Mouse (Mus musculus) fat pad, adult 2 months (tissue): ENCODE data around the gene Anxa7.
A peak's percentile ranks its signal among the peaks of the same experiment; 100 is the strongest.

Source experiments
- DNase-seq: peaks from one replicate; pipeline ENCODE4 v3.0.0-alpha.2; 2011; ENCODE audit warnings: low read depth, low spot score; ENCODE audit errors: extremely low read depth

Anxa7 gene

DNA sequence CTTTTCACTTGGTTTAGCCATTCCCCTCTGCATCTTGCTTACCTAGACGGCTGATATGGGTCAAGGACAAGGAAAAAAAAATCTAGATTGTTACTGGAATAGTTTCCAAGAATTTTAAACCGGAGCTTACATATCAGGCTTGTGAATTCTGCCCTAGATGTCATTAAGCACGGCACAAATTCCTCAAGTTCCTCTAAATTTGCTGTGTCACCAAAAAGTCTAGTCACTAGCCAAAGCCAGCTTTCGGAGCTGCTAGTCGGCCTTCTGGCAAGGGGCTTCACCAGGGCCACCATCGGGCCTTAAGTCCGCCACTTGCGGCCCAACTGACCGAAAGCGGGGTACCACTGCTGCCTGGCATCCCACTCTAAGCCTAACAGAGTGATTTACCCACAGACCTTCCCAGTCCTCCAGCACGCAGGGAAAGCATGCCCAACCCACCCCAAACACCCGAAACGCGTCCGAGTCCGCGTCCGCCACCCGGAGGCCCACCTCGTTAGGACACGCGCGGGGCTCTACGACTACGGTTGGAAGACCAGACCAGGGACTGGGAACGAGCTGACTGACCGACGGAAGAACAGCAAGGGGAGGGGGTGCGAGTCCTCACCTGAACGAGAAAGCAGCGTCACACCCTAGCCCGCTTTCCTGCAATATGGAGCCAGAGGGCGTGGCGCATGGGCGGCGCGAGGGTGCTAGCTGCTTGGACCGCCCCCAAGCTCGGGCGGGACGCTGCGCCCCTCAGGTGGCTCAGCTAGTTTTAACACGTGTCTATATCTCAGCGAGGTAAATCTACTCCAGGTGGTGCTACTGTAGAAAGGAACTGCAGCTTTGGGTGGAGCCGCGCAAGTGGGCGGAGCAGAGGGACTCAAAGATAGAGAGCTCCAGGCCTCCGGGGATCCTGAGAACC, at the start of gene Anxa7:
Gene Anxa7 (minus strand): TSS at position 843 of the 904 bp plus-strand sequence.
- peak; percentile 49 for DNase-seq

DNA sequence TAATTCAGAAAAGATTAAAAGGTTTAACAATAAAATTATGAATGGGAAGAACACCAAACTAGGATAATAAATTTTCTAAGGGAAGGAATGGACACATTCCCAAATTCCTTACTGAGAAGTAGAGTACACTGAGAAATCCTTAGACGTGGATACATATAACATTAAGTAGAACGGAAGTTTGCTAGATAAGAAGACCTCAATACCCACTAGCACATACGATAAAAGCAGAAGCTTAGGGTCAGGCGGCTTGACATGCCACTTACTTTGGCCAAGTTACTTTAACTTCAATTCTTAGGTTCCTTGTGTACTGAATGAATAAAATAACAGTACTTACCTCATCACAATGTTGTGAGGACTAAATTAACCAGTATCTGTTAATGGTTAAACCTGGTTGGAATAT, 49.7 kb upstream of the Anxa7 start:
- DNase-seq: no peak

DNA sequence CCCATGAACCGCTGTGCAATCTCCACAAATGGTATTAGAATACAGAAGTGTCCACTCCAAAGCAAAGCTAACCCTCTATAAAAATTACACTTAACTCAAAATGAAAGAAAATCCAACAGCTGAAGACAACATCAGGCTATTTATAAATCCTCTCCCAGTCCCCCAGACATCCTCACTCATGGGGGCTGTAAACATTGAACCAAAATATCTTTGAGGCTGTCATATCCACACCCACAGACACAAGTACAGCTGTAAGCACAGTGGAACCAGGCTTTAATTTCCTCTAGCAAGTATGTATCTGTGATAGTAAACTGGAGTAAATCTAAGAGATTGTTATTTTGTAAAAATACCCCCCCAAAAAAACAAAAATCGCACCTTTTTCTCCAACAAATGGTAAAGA, 40.2 kb upstream of the Anxa7 start:
- DNase-seq: no peak

DNA sequence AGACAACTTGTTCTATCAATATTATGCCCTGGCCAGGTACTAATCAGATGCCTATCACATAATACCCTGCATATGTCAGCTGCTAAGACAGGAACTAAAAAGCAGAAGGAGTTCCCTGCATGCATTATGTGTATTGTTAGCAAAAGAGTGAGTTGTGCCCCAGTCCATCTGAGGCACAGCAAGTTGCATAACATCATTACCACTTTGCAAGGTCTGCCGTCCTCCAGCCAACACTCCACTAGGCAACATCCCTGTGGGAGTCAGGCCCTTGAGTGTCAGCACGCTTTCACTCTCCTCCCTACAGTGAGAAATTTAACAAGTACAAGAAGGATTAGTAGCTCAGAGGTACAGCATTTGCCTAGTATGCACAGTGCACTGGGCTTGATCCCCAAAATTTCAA, 28.5 kb upstream of the Anxa7 start:
- DNase-seq: no peak

DNA sequence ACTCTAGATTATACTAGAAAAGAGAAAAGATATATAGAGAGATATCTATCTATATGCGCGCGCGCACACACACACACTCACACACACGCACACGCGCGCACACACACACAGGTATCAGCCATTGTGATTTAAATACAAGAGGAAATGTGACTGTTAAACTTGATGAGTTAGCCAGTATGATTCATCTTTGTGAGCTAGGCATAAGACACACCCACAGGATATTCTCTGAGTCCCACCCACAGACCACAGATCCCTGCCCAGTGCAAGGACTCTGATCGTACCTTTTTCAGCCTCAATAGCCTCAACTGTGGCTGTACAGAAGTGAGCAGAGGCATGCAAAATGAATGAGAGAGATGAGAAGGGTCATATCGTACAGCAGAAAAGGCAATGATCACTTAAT, 23.0 kb upstream of the Anxa7 start:
- DNase-seq: no peak

DNA sequence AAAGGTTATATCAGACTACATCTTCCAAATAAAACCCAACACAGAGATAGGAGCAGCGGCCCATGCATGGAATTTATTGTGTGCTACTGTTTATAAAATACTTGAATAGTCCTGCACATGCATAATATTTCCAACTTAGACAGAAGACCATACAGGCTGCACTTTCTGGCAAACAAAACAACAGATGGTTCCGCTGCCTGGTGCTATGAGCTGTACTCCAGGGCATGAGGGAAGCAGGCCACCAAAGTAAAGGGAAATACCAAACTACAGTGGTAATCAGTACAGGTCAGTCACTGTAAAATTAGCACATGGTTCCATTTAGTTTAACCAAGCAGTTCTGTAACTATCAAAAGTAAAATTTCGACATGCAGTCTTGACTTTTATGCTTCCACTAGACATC, 20.0 kb upstream of the Anxa7 start:
- no peak for DNase-seq

DNA sequence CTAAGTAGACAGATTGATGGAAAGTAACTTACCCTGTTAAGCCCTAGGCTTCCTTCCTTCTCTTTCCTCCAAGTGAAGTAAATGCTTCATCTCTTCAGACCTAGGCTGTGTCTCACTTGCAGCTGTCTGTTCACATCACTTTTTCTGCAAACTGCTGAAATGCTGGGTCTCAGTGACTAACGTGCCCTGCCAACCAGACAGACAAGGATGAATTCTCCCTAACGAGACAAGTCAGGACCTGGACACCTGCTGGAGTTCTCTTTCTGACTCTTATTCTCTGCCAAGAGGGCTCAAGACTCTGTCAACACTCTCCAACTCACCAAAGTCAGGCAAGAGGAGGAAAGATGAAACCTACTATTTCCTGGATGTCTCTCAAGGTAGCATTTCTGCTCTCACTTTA, 16.7 kb upstream of the Anxa7 start, which contains the start of gene Mss51:
Gene Mss51 (minus strand): TSS at position 299 of the 400 bp plus-strand sequence.
- no peak for DNase-seq

DNA sequence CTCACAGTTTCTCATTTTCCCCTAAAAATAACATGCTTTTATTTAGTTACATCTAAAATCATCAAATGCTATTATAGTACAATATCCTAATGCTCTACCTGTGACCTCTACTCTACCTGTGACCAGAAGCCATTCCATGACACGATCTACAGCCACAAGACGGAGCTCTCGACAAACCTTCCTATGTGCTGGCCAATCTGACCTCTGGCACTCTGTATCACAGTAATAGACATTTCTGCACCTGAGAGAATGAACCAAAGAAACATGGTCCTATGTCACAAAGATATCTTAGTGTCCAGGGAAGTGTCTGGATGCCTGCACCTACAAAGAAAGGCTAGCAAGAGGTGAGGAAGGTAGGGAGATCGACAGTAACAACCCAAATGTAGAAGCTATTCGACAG, 6.1 kb upstream of the Anxa7 start:
- no peak for DNase-seq

DNA sequence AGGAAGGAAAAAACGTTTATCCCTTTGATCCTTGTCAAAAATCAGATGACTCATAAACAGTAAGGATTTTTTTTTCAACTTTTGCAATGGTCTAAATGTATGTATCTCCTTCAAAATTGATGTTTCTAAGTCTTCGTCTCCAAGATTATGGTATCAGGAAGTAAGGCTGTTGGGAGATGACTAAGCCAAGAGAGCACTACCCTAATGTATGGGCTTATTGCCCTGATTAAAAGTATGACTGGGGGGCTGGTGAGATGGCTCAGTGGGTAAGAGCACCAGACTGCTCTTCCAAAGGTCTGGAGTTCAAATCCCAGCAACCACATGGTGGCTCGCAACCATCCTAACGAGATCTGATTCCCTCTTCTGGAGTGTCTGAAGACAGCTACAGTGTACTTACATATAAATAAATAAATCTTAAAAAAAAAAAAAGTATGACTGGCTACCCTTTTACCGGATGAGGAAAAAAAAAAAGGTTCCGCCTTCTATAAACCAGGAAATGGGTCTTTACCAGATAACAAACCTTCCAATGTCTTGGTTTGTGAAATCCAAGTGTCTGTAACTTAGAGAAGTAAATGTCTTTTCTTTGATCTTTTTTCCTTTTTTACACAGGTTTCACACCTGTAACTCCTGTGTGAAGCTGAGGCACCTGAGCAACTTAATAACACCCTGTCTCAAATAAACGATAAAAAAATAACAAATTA, 2.3 kb upstream of the Anxa7 start:
- no peak for DNase-seq

DNA sequence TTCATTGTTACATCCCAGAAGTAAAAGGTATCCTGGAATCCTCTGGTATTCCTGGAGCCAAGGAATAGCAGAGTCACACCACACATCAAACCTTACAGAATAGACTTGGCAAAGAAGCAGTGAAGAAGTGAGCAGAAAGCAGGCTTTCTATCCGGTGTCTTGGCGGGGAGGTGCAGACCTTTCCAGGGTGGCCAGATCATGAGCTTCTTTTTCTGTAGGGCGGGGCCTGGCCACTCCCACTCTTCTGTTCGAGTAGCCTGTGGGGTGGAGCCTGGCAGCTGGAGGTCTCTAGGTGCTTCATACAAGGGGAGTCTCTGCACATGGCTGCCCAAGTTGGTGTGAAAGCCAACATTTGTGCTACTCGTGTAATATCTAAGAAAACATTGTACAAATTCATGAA, 1.3 kb upstream of the Anxa7 start:
- no peak for DNase-seq

DNA sequence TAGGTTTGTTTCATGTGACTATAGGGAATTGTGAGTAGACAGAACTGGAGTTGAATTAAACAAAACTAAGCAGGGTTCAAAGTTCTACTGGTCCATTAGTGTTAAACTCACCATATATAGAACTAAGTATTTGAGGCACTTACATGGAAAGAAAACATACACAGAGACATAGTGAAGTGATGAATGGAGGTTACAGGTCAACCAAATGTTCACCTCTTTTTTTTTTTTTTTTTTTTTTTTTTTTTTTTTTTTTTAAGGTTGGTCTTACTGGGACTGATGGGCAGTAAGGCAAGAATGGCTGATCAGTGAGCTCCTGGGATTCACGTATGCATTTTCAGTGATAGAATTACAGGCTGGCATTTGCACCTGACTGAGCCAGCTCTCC, 254 bp upstream of the Anxa7 start:
- DNase-seq: no peak

DNA sequence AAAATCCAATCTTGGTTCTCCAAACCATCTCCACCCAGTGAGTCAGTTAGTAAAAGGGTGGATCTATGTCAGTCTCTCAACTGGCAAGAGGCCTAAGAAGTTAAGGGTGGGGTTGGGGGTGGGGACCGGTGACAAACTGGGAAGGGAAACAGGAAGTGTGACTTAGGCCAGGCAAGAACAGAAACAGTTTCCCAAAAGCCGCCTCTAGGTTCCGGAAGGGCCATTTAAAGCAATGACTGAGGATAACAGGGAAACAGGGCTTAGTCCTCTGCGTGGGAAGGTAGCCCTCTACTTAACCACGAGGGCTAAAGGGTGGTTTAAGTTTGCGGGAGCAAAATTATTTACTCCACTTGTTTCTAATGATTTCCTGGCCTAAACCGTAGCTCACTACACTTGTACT, 1.1 kb downstream of the Anxa7 start:
- peak; percentile 25 for DNase-seq

DNA sequence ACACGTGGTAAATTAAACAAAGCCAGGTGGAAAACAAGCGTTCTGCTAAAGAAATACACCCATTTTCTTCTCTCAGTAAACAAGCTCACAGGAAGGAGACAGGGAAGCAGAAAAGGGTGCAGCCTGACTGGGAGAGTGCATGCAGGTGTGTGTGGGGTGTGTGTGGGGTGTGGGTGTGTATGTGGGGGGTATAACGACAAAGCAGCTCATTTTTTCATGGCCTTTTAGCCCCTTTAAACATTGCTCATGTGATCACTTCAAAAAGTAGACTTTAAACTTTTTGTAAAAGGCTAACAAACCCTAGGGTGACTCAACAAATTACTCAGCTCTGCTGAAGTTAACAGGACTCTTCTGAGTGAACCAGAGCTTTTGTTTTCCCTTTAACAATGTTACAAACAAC, 1.5 kb downstream of the Anxa7 start:
- DNase-seq: no peak

DNA sequence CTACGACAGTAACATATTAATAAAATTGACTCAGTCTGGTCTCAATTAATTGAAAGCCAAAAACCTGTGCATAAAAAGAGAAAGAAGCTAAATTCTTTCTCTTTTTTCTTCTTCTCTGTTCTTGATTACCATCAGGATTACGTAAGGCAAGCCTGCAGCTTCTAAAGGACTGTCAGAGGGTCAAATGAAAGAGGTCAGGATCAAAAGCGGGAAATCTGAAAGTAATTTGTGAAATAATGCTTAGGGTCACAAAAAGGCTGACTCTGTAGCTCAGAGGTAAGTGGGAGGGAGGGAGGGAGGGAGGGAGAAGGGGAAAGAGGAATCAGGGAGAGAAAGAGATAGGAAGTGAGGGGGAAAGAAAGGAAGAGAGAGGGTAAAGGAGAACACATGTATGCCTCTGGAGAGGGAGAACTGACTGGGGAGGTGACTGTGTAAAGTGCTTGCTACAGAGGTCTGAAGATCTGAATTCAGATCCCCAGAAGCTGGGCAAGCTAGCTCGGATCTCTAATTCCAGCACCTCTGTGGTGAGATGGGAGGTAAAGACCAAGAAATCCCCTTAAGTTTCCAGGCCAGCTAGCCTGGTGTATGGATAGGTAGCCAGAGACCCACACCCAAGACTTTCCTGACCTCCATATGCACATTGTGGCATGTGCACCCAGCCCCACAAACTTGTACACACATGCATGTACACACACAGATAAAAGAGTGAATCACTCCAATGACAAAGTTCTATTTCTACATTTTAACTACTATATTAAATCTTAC, 2.5 kb downstream of the Anxa7 start:
- no peak for DNase-seq

DNA sequence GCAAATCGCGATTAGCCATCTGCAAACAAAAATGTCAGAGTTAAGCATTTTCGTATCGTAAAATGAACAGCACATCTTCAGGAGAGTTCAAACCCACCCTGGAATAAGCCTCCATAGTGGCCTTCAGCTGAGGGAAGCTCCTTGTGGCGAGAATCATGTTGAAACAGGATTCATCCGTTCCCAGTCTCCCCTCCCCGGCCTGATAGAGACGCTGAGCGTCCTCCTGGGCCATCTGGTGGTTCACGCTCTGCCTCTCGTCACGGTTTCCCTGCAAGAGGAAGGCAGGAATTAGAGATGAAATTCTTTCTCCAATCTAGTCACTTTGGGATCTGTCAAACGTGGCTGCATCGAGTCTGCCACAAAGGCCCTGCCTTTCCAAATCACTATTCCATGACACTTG, 19.7 kb downstream of the Anxa7 start:
- no peak for DNase-seq

DNA sequence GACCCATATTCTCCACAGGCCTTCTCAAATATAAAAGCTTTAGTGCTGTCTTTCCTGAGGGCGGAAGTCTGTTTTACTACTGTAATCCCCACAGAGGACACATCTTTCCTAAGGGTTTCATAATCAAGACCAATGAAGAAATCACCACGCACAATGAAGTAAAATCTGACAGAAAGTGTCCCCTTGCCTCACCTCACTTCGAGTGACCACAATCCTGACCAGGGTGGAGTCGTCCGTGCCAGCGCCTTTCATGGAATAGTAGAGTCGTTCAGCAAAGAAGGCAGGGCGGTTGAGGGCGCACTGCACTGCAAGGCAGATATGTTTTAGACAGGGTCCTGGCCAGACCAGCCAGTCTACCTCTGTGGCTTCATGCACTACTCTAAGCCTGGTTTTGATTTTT, 21.6 kb downstream of the Anxa7 start:
- no peak for DNase-seq

DNA sequence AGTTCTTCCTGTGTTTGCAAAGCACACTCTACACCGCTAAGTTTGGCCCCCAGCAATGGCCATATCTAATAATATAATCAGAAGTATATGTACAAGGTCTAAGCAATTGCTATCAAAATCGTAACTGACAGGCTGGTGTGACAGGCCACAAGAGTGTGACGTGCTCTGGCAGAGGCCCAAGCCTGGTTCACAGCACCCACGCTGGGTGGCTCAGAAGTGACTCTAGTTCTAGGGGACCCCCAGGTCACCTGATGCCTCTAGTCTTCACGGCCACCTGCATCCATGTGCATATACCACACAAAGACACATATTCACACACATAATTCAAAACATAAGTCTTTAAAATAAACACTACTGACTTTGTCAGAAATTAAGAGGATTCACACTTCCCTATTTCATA, 27.0 kb downstream of the Anxa7 start:
- DNase-seq: no peak

DNA sequence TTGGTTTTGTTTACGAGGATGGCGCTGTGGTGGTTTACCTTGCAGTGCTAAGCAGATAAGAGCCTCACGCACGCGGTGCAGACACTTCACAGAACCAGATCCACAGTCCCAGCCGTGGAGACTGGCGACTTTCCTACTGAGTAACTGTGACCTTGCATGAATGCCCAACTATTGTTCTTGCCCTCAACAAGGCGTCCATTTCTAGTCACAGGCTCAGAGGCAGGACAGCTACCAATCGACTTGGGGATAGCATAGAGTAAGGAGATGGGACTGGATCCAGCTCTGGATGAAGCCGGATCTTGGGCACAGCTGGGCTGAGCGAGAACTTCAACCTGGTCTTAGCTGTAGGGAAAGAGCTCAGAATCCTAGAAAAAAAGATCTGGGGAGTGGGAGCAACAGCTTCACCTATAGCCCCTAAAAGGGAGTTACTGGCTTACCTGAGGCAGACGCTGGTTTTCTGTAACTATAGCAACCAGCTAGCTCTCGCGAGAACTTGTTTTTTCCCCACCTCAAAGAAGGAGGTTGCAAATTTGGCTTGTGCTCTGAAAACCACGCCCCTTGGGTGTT, 28.1 kb downstream of the Anxa7 start, which contains the start of gene Cfap70:
Gene Cfap70 (minus strand): TSS at position 462 of the 567 bp plus-strand sequence.
- peak; percentile 40 for DNase-seq

DNA sequence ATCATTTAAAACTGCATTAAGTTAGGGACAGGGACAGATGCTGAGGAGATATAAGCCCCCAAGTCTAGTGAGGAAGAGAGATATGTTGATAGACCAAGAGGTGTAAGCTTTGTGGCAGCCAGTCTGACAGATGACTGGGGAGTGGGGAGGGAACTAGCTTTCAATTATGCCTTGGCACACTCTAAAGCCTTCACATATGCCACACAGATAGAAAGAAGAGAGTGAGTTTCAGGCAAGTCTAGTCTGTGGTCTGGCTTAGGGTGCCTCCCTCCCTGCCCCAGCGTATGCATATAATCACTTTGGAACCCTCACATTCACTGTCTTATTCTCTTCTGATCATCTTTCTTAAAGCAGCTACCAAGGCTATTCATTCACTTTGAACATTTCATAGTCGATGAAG, 28.6 kb downstream of the Anxa7 start:
- DNase-seq: no peak

DNA sequence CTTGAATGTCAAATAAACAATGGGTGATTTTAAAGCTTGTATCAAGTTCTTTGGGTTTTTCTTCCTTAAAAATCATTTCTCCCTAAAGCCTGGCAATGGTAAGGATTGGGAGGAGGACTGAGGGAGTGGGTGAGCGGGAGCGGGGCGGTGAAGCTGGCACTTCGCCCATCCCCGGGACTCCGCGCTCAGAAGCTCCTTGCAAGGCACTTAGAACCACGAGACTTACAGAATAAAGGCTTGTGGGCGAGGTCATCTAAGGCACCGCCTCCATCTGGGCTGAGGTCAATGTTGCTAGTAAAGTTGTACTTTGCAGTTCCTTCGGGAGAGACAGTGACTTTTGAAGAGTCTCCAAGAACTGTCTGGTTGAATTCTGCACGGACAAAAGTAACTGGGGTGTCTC, 32.7 kb downstream of the Anxa7 start:
- no peak for DNase-seq

DNA sequence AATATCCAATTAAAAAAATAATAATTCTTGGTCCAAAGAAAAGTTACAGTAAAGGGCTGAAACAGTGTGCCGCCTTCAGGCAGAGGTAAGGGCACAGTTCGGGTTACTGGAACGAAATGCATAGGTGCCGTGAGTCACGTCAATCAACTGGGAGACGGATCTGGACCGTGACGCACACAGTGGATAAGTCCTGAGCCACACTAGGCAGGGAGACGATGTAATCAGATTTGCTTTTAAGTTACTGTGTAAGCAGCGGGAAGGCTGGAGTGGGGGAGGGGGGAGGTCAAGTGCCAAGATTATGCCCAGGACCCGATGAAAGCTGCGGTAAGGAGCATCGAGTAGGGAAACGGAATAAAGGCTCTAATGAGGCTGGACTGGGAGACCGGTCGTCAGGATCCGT, 37.7 kb downstream of the Anxa7 start:
- DNase-seq: no peak
